Mouse (Mus musculus): ENCODE measurements around the gene Parvb.

DNA sequence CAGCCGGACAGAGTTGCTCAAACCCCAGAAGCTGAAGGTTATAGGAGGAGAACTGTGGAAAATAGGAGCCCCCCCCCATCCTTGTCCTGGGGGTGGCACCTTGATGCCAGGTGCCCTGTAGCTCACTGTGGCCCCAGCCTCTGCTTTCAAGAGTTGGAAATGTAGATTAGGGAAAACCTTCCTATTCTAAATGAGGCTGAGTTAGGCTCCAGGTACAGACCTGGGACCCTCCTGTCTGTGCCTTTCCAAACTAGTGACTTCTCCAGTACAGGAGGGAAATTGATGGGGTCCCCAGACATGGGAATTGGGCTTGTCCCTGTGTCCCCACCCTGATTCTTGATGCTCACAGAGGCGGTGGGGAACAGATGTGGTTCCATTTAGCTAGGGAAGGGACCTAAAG lies 68.7 kb downstream of the Parvb start:
- no peak for TF ChIP-seq CTCF (IDR thresholded peaks at IDR 0.05; ENCODE audit: low read depth)
- no peak for TF ChIP-seq EP300 (IDR thresholded peaks at IDR 0.05; ENCODE audit: low read depth)

Data from heart, postnatal 0 days (tissue).